Mouse (Mus musculus) kidney, adult 18-20 months (tissue): Measurements from ENCODE around the gene Washc1.
"Not testable (repeated sequence)": the region's sequence is repeated elsewhere in the genome, so short reads cannot be mapped to it uniquely, and the experiment has no call there.

Source experiments
- DNase-seq: peaks from one replicate; pipeline ENCODE4 v3.0.0; 2021

The Washc1 gene

GRCm38 (mm10) chr17:66118991-66119390, 7.6 kb downstream of the Washc1 start:
- no peak for DNase-seq

GRCm38 (mm10) chr17:66120701-66121100, 9.4 kb downstream of the Washc1 start:
- no peak for DNase-seq

DNA sequence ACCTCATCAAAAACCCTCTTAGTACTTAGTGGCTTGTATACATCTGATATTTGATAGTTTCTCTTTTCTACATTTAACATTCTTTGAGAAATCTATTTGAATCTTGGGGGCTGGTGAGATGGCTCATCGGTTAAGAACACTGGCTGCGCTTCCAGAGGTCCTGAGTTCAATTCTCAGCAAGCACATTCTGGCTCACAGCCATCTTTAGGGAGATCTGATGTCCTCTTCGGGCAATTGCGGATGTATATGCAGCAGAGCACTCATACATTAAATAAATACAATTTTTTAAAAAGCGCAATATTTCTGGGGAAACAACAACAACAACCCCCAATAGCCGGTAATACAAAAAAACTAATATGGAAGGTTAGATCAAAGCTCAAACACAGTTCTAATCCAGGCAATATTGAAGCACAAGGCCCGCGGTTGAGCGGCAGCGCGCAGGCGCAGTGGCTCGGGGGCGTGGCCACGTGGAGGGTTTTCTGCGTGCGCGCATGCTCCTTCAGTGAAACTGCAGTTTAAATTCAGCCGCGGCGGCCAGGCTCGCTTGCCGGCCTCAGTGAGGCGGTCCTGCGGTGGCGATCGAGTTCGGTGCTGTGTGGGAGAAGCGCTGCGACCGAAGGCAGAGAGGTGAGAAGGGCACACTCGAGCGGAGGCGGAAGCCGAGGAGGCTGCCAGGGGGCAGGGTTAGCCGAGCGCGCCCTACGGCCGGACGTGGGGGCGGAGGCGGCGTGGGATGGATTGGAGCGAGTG, 11.9 kb downstream of the Washc1 start, which contains the start of gene Ddx11:
Gene Ddx11 (plus strand): TSS at position 455 of the 750 bp plus-strand sequence.
- DNase-seq: peak; percentile 95

DNA sequence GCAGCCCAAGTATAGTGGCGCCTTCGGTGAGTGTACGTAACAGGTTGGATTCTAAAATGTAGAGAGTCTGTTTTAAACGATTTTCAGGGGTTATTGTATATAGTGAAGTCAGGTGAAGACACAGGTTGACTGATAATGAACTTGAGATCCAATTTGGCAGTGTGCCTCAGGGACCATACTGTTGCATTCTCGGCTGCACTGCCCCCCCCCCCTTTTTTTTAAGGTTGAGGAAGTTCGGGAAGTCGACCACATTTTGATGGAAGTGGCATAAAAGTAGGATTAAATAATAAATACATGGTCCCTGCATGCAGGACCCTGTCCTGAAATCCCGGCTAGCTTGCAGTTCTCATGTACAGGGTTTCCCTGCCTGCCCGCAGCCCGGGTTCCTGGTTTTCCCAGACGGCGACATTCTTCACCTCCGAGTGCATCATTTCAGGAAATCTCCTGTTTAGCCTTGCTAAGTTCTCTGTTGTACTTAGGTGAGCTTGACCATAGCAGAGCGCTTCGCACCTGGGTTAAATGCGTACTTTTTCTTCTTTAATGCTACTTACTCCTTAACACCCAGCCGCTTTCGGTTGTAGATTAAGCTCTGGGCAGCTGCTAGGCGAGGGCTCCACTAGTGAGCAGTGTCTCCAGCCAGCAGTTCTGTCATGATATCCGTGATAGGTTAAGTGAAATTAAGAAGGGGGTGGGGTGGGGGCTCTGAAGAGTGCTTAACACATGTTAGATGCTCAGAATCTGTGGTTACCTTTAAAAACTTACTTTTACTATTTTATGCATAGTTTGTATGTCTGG, 12.7 kb downstream of the Washc1 start:
- DNase-seq: no peak

DNA sequence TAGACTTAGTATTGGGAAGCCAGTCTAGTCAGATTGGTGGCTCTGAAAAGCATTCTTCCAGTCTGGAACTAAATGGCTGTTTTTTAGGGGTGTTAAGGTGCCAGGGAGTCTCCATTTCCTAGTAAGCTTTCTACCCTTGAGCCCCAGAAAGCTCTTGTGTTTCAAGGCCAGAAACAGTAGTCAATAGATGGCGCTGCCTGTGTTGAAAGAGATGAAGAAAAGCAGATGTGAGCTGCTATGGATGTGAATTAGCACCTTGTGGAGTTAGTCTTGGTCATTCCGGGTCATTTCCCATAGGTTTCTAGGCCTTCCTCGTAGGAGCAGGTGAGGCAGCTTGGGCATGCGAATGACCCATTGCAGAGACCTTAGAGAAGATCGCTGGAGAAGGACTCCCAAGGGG, 13.9 kb downstream of the Washc1 start:
- no peak for DNase-seq

DNA sequence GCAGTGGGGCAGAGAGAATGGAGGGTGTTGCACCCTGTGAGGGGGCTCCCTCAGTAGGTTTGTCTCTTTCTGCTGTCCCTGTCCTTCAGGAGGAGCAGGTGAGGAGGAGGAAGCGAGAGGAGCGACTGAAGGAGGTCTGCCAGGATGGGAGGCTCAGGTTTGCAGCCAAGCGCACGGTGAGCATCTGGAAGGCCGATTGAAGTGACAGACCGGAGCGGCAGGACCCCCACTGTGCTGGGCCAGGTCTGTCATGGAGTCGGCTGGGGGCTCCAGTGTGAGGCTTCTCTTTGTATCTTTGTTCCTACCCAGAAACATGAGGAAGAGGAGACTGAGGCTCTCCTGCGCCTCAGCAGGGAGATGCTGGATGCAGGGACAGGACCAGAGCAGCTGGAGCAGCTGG, 19.0 kb downstream of the Washc1 start:
- DNase-seq: no peak

DNA sequence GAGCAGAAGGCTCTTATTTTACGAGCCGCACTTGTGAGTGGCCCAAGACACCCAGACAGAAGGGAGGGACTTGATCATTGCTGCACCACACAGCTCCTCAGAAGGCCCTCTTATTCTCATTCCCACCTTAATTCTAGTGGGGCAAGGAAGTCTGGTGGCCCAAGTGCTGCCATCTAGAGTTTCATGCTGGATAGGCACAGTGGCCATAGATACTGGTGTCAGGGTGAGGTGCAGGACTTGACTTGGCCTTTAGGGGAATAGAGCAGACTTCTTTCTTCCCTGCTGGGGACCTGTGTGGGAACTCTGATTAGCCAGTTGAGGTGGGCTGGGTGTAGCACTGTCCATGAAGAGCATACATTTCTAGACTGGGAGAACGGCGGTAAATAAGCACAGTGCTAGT, 19.9 kb downstream of the Washc1 start:
- DNase-seq: no peak

DNA sequence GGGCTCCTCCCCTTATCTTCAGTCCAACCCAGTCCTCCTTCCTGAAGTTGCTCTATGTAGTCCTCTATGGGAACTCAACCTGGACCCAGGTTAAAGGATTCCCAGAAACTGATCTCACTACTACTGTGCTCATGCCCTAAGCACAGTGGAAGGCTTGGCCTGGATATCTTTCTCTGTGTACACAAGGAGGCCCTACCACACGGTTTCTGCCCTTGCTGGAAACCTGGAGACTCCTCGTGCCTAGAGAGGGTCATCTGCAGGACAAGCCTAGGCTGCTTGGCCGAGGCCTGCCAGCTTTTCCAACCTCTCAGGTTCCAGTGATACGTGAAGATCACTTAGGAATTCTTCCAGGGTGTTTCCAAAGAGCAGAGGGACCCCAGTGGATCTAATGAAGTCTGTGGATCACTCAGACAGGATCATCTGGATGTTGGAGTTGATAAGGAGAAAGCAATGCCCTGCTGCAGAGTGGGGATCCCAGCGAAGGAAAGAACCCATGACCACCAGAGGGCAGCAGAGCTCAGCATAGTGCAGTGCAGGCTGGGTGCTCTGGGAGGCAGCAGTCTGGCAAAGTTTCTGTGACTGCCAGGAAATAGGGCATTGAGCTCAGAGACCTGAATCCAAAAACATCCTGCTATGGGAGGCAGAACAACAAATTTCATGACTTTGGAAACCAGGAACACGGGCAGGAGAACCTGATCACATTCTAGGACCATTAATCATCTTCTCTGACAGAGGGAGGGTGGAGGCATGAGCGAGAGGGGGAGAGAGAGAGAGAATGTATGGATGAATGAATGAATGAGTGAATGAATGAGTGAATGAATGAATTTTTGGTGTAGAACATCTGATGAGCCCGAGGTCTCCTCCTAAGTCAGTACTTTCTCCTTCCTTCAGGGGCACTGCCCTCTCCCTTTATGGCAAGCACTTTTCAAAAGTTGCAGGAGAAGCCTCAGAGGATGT, 41.6 kb downstream of the Washc1 start:
- DNase-seq: not testable (repeated sequence)

- not testable (repeated sequence) for DNase-seq
These were observed 42.5 kb downstream of the Washc1 start for GRCm38 (mm10) chr17:66153735-66154423.

DNA sequence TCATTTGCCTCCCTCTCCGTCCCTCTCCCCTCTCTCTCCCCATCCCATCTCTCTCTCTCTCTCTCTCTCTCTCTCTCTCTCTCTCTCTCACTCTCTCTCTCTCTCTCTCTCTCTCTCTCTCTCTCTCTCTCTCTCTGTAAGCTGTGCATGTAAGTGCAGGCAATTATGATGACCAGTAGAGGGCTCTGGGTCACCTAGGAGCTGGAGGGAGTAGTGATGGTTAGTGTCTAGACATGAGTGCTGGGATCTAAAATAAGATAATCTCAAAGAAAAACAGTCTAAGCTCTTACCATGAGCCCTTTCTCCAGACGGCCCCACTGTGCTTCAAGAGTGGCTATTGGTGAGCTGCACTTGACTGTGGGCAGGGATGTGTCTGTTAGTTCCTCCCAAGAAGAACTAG, 43.5 kb downstream of the Washc1 start:
- DNase-seq: no peak

- no peak for DNase-seq
These were observed 46.9 kb downstream of the Washc1 start for GRCm38 (mm10) chr17:66158271-66158670.

- not testable (repeated sequence) for DNase-seq
These were observed 55.8 kb downstream of the Washc1 start for GRCm38 (mm10) chr17:66167141-66167540.
